Mouse (Mus musculus) olfactory bulb, adult 2 months (tissue): ENCODE measurements at regions not wholly inside any gene's neighbourhood (a gene's known extent, or its start where the extent isn't known, plus 50 kb on each side); places are given as distances from the start of the nearest gene placed in this dataset.

Source experiments
- CTCF ChIP-seq: fragments of 200-500 bp; IDR thresholded peaks from 2 replicates; pipeline ENCODE4 v1.5.1; 2012; ENCODE audit warnings: low read depth, mild to moderate bottlenecking, low read length, moderate library complexity; ENCODE audit not compliant: insufficient read depth
- POLR2A ChIP-seq: fragments of 200-500 bp; IDR thresholded peaks from 2 replicates; pipeline ENCODE4 v1.6.1; 2012; ENCODE audit warnings: mild to moderate bottlenecking, low read depth, low read length, moderate library complexity; ENCODE audit not compliant: insufficient read depth

GRCm38 (mm10) chrX:99355128-99355527 lies 115.9 kb downstream of the Pja1 start:
- TF ChIP-seq POLR2A (no peak), CTCF (no peak)
